Mouse (Mus musculus) bone marrow, adult 2 months (tissue): Measurements from ENCODE around the gene Omg. TPM values are rescaled to one million over a fixed set of nuclear protein-coding genes. Genes with fewer than 3 reads are reported as not detected.
A peak's percentile ranks its signal among the peaks of the same experiment; 100 is the strongest.

Experiments used
- H3K27ac ChIP-seq: fragments of 200-500 bp; 2 replicates; pipeline ENCODE4 v1.5.1; 2012; ENCODE audit warnings: low read depth, mild to moderate bottlenecking, control low read depth, inconsistent platforms, low read length; ENCODE audit not compliant: control insufficient read depth, poor library complexity, insufficient read depth
- H3K4me1 ChIP-seq: fragments of 200-500 bp; 2 replicates; pipeline ENCODE4 v1.6.1; 2011; ENCODE audit warnings: low read length; ENCODE audit not compliant: control insufficient read depth, insufficient read depth
- H3K4me3 ChIP-seq: fragments of 200-500 bp; replicated peaks from 2 replicates; pipeline ENCODE3; 2011; ENCODE audit warnings: mild to moderate bottlenecking, low read depth, low read length, control low read depth; ENCODE audit not compliant: control insufficient read depth
- CTCF ChIP-seq: fragments of 200-500 bp; IDR thresholded peaks from 2 replicates; pipeline ENCODE4 v1.5.1; 2011; ENCODE audit warnings: low read length, control low read depth; ENCODE audit not compliant: control insufficient read depth, insufficient read depth
- POLR2A ChIP-seq: fragments of 200-500 bp; IDR thresholded peaks from 2 replicates; pipeline ENCODE4 v1.6.1; 2011; ENCODE audit warnings: low read depth, mild to moderate bottlenecking, control low read depth, low read length, borderline replicate concordance; ENCODE audit not compliant: control insufficient read depth
- WGBS: fragments of 180-500 bp; shearing (Covaris S2); methylation state at CpG from one replicate; pipeline ENCODE4 v1.1.7; 2018; 5-methylcytosine and 5-hydroxymethylcytosine counted together
- polyA plus RNA-seq: library from polyadenylated mRNA; stranded (reverse); fragments of >200 nt; gene quantifications from 2 replicates; pipeline ENCODE4 v1.2.4, GENCODE M21; 2011; ENCODE audit warnings: low replicate concordance; ENCODE audit not compliant: missing spikeins, insufficient read depth, insufficient read length

The Omg gene
- polyA plus RNA-seq, 1 experiment = 1.6 TPM

DNA sequence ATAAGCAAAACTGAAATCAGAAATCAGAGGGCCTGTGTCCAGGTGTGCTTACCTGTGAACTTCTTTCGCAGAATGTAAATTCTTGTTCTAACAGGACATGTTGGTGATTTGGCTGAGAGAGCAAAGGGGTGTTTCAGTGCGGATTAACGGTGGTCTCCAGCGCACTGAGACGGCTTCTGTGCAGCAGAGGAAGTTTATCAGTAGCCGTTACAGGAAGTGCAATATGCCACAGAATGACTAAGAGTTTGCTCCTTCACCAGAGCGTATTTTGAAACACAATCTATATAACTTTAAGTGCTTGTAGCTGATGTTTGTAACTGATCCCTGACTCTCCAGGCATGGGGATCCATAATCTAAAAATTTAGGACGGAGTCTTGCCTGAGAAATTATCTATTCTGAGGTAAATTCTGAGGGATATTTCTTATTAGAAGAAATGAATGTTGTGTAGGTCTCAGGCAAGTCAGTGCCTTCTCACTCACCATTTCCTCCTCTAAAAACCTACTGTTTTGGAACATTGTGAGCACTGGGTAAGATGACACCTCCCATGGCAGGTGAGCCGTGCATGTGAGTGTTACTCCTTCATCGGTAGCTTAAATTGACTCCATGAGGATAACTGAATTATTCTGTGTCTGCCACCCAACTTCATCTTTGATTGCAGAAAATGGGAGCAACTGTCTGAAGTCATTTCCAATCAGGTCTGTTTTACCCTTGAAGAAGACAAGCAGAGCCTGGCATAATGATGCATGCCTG lies 19.9 kb upstream of the Omg start, which contains the start of gene Evi2b:
Evi2b (minus strand) TSS at position 203 of the 750 bp plus-strand sequence.
- peak within 1 kb of the TSS; percentile 84 for H3K27ac ChIP-seq
- TF ChIP-seq POLR2A = peak; percentile 49; the same call in 1 of the 2 replicates
- TF ChIP-seq CTCF = no peak
- H3K4me3 ChIP-seq = peak within 1 kb of the TSS; percentile 60
- H3K4me1 ChIP-seq = peaks cover 11% of the 10 kb centered on the region
- WGBS = 2% methylated on average over 10 of the region's 10 CpGs

DNA sequence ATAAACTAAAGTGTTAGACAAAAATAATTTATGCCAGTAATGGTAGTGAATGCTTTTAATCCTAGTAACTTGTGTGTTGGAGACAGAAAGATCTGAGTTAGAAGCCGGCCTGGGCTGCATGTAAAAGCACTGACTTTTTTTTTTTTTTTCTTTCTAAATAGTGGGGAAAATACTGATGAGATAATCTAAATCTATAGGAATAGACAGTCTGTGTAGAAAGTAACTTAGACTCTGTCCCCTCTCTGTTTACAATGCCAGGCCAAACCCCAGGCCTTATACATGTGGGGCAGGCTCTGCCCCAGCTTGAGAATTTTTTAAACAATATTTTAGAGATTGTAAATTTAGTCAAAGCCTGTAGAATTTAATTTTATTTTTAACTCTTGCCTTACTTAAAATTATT lies 19.1 kb upstream of the Omg start:
- WGBS = 6% methylated on average over 1 of the region's 1 CpGs
- Histone ChIP-seq H3K27ac (no peak overlapping the region; the same call in 1 of the 2 replicates), H3K4me1 (peaks cover 9% of the 10 kb centered on the region; the same call in 1 of the 2 replicates), H3K4me3 (peak overlapping the region; percentile 57)
- TF ChIP-seq POLR2A = no peak
- TF ChIP-seq CTCF = no peak

DNA sequence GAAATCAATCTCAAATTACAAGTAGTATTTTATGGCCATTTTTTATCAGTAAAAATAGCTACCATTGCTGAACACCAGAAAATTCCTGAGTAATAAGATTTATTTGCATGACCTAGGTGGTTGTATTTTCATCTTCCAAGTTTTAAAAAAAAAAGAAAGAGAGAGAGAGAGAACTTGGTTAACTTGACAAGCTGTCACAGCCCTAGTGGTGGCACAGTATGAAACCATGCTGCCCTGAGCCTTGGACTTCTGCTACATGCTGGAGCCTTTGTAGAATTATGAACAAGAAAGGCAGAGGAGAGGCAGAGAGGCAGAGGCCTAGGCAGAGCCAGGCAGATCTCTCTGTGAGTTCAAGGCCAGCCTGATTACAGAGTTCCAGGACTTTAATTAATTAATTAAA lies 18.0 kb upstream of the Omg start:
- no peak for TF ChIP-seq CTCF
- TF ChIP-seq POLR2A = no peak
- H3K4me1 ChIP-seq = peaks cover 5% of the 10 kb centered on the region; the same call in 1 of the 2 replicates
- peak overlapping the region; percentile 77 for H3K27ac ChIP-seq

DNA sequence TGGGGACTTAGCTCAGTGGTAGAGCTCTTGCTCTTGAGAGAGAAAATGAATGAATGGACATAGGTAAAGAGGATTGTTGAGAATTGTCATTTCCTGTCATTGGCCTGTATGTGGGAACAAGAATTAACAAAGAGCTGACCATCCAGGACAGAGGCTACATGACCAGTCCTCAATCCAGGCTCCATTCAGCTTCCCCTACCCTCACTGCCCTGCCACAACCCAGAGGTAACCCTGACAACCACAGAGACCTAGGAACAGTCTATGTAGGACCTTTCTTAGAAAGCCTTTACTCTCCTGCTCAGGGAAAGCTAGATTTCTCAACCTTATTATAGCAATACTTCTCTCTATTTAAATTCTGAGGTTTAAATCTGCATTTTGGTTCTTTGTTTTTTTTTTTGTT lies 16.9 kb upstream of the Omg start:
- H3K4me3 ChIP-seq = peak overlapping the region; percentile 80
- no peak for TF ChIP-seq CTCF
- TF ChIP-seq POLR2A = no peak
- peak overlapping the region; percentile 69; the same call in 1 of the 2 replicates for H3K27ac ChIP-seq
- peaks cover 4% of the 10 kb centered on the region; the same call in 1 of the 2 replicates for H3K4me1 ChIP-seq

More for the DNA sequence above, 18.0 kb upstream of the Omg start:
- peak overlapping the region; percentile 82 for H3K4me3 ChIP-seq

DNA sequence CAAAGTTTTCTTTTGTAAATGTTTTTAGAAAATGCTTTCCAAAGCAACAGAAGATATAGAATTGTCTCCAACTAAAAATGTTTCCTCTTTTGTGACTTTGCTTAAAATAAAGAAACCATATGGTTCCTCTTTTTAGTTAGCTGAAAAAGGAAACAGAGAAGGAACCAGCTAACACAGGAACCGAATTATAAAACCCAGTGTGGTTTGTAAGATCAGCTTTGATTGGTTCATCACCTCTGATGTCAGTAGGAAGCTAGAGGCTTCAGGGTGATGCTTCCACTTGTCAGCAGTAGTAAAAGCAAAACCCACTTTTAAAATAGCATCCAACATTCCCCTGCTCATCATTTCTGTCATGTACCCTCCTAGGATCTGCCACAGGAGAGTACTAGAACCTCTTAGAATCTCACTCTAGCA lies 16.0 kb upstream of the Omg start:
- H3K27ac ChIP-seq = no peak overlapping the region
- H3K4me3 ChIP-seq = no peak overlapping the region
- WGBS = 0% methylated on average over 1 of the region's 1 CpGs
- peaks cover 4% of the 10 kb centered on the region; the same call in 1 of the 2 replicates for H3K4me1 ChIP-seq
- TF ChIP-seq POLR2A = no peak
- no peak for TF ChIP-seq CTCF

DNA sequence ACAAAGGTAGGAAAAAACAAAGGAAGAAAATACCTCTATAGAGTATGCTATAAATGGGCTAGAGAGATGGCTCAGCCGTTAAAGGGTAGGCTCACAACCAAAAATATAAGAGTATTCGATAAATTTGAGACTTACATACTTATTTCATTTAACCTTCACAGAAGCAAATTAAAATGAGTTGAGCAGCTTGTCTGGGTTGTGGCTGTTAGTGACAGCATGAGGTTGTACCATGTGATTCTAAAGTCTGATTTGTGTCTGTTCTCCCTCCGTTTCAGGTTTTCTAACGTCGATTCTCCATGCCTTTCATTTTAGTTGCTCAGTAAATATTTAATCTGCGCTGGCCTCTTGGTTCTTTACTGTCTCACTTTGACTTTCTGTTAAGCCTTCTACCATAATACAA lies 15.4 kb upstream of the Omg start:
- no peak overlapping the region for H3K27ac ChIP-seq
- H3K4me3 ChIP-seq = no peak overlapping the region
- H3K4me1 ChIP-seq = peaks cover 4% of the 10 kb centered on the region; the same call in 1 of the 2 replicates
- WGBS = 27% methylated on average over 6 of the region's 6 CpGs
- TF ChIP-seq POLR2A = no peak
- TF ChIP-seq CTCF = no peak

DNA sequence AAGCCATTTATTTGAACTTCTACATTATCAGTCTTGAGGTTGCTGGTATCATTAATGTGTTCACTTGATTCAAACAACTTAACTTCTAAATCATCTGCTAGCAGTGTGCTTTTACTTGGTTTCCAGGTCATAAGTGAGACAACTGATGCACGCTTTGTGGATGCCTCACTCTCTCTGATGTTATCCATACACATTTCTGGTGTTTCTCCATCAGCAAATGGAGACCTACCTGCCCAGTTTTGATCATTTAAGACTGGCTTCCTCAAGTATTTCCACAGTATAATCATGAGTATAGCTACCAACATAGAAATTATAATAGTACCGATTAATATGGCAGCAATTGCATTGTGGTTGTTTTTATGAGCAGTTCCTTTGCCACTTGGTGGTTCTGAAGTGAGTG lies 11.9 kb upstream of the Omg start:
- H3K4me1 ChIP-seq = peaks cover under 1% of the 10 kb centered on the region; the same call in 1 of the 2 replicates
- TF ChIP-seq POLR2A = no peak
- no peak for TF ChIP-seq CTCF

DNA sequence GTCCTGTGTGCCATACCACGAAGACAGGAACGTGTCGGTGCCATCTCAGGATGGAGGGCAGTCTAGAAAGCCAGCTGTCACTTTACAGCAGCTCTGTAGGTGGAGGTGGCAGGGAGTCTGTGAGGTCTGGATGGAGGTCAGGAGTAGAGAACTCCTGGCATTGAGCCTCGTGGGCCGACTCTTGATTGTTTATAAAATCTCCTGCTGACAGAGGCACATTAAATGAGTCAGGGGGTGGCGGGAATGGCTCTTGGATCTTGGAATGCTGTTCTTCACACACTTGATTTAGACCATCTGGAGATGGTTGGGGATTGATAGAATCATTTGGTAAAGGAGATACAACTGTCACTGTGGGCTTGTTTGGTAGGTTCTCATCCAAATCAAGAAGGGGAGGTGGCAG lies 11.4 kb upstream of the Omg start:
- TF ChIP-seq CTCF = no peak
- no peak for TF ChIP-seq POLR2A
- WGBS = 81% methylated on average over 6 of the region's 6 CpGs
- no peak overlapping the region for H3K27ac ChIP-seq
- H3K4me3 ChIP-seq = no peak overlapping the region
- H3K4me1 ChIP-seq = no peaks in the 10 kb centered on the region; the same call in 1 of the 2 replicates

More for the DNA sequence above, 11.9 kb upstream of the Omg start:
- 83% methylated on average over 2 of the region's 2 CpGs for WGBS
- Histone ChIP-seq H3K4me3 (no peak overlapping the region), H3K27ac (no peak overlapping the region)

DNA sequence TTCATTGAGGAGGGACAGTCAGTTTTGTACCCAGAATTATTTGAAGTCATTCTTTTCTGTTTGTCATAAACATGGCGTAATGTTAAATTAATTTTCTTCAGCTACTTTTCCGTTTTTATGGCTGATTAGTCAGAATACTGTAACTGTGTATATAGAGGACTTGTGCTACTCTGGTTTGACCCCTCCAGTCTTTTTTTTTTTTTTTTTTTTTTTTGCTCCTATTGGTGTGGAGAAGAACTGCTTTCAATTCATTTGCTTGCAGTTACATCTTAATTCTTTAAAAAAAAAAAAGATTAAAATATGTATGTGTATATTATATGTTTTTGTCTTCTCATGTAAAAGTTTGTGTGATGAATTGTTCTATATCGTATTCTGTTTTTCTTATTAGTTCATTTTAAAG lies 8.1 kb upstream of the Omg start:
- Histone ChIP-seq H3K4me3 (no peak overlapping the region), H3K4me1 (no peaks in the 10 kb centered on the region; the same call in 1 of the 2 replicates), H3K27ac (no peak overlapping the region)
- TF ChIP-seq POLR2A (no peak), CTCF (no peak)
- WGBS = 85% methylated on average over 3 of the region's 3 CpGs
